Mouse (Mus musculus) thymus, adult 2 months (tissue): ENCODE results near the gene Scd2. TPM values are rescaled to one million over a fixed set of nuclear protein-coding genes. Genes with fewer than 3 reads are reported as not detected.
A peak's percentile ranks its signal among the peaks of the same experiment; 100 is the strongest.
"Not testable (repeated sequence)": the region's sequence is repeated elsewhere in the genome, so short reads cannot be mapped to it uniquely, and the experiment has no call there.

Experiments used
- DNase-seq: peaks from one replicate; pipeline ENCODE4 v3.0.0; 2021
- H3K27ac ChIP-seq: fragments of 200-500 bp; 2 replicates; pipeline ENCODE4 v1.5.1; 2012; ENCODE audit warnings: low read length, control low read depth; ENCODE audit not compliant: control insufficient read depth, insufficient read depth
- H3K27me3 ChIP-seq: fragments of 200-500 bp; 2 replicates; pipeline ENCODE4 v1.6.1; 2012; ENCODE audit warnings: mild to moderate bottlenecking, low read length, moderate library complexity, mixed read lengths; ENCODE audit not compliant: control insufficient read depth, insufficient read depth
- H3K36me3 ChIP-seq: fragments of 200-500 bp; 2 replicates; pipeline ENCODE4 v1.6.1; 2012; ENCODE audit warnings: mild to moderate bottlenecking, low read length, moderate library complexity; ENCODE audit not compliant: control insufficient read depth, insufficient read depth
- H3K4me1 ChIP-seq: fragments of 200-500 bp; replicated peaks from 2 replicates; pipeline ENCODE4 v1.6.1; 2012; ENCODE audit warnings: low read length; ENCODE audit not compliant: control insufficient read depth, insufficient read depth
- H3K4me3 ChIP-seq: fragments of 200-500 bp; 2 replicates; pipeline ENCODE4 v1.5.1; 2012; ENCODE audit warnings: mild to moderate bottlenecking, low read length, control low read depth, moderate library complexity; ENCODE audit not compliant: control insufficient read depth, insufficient read depth
- CTCF ChIP-seq: fragments of 200-500 bp; IDR thresholded peaks from 2 replicates; pipeline ENCODE4 v1.5.1; 2012; ENCODE audit warnings: mild to moderate bottlenecking, control low read depth, low read length, moderate library complexity, borderline replicate concordance; ENCODE audit not compliant: control insufficient read depth, poor library complexity, insufficient read depth; ENCODE audit errors: extremely low read depth
- POLR2A ChIP-seq: fragments of 200-500 bp; IDR thresholded peaks from 2 replicates; pipeline ENCODE4 v1.6.1; 2012; ENCODE audit warnings: mild to moderate bottlenecking, low read length, control low read depth, moderate library complexity; ENCODE audit not compliant: control insufficient read depth, poor library complexity, insufficient read depth; ENCODE audit errors: extremely low read depth
- WGBS: fragments of 180-500 bp; shearing (Covaris S2); methylation state at CpG from one replicate; pipeline ENCODE4 v1.1.7; 2018; 5-methylcytosine and 5-hydroxymethylcytosine counted together
- polyA plus RNA-seq: library from polyadenylated mRNA; depleted of rRNA; stranded (reverse); fragments of >200 nt; gene quantifications from 2 replicates; pipeline ENCODE4 v1.2.3, GENCODE M21; 2012; rRNA removed

The Scd2 gene
- 261 and 320 TPM in 2 replicates for polyA plus RNA-seq

GRCm38 (mm10) chr19:44292941-44293768 lies at the start of gene Scd2:
TSS of gene Scd2 (plus strand) at chr19:44293674.
- WGBS: 6% methylated on average over 21 of the region's 21 CpGs
- Histone ChIP-seq H3K4me1 (peaks cover 33% of the 10 kb centered on the region), H3K27me3 (no peaks in the 10 kb centered on the region), H3K4me3 (peak within 1 kb of the TSS; percentile 74), H3K27ac (peak within 1 kb of the TSS; percentile 87), H3K36me3 (peaks cover 20% of the 10 kb centered on the region)
- TF ChIP-seq POLR2A (no peak), CTCF (no peak)
- peak; percentile 36 for DNase-seq

GRCm38 (mm10) chr19:44245761-44246171 lies 47.7 kb upstream of the Scd2 start:
- Histone ChIP-seq H3K4me1 (peaks cover 32% of the 10 kb centered on the region), H3K27ac (no peak overlapping the region), H3K4me3 (no peak overlapping the region), H3K36me3 (no peaks in the 10 kb centered on the region), H3K27me3 (no peaks in the 10 kb centered on the region)
- no peak for TF ChIP-seq CTCF
- TF ChIP-seq POLR2A: no peak
- peak; percentile 37 for DNase-seq
- 8% methylated on average over 5 of the region's 5 CpGs for WGBS

GRCm38 (mm10) chr19:44246341-44246911 lies 47.0 kb upstream of the Scd2 start:
- DNase-seq: no peak
- WGBS: 89% methylated on average over 11 of the region's 11 CpGs
- H3K27ac ChIP-seq: no peak overlapping the region
- H3K27me3 ChIP-seq: no peaks in the 10 kb centered on the region
- no peak overlapping the region for H3K4me3 ChIP-seq
- H3K4me1 ChIP-seq: peaks cover 32% of the 10 kb centered on the region
- no peak for TF ChIP-seq POLR2A
- TF ChIP-seq CTCF: no peak
- H3K36me3 ChIP-seq: no peaks in the 10 kb centered on the region

DNA sequence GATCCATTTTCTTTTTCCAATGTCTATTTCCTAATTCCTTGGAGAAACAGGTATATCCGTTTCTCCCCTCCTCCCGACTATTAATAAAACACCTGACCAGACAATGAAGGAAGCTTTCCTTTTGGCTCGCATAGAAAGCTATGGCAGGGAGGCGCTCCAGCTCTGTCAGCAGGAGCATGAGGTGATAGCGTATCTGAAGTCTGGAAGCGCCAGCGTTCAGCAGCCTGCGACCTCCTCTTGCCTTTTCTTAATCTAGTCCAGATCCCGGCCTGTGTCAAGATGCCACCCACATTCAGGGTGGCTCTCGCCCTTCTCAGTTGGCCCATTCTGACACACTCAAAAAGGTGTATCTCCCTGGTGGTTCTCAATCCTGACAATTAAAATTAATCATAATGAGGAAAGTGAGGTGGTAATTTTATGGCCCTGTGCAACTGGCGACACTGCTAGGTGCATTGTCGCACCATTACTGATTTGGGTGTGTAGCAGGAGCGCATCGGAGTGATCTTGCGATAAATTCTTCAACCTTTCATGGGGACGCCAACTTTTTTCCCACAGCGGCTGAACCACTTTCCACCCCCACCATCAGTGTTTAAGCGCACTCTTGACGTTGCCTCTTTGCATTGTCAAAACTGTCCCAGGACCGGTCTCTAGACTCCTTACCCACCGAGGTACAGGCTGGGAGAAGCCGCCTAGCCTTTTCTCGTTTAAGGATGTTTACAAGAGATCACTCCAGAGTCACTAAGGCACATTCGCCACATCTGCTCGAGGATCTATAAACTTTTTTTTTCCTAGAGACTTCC lies 46.0 kb upstream of the Scd2 start:
- no peak for TF ChIP-seq CTCF
- TF ChIP-seq POLR2A: no peak; the same call in 1 of the 2 replicates
- no peaks in the 10 kb centered on the region for H3K36me3 ChIP-seq

DNA sequence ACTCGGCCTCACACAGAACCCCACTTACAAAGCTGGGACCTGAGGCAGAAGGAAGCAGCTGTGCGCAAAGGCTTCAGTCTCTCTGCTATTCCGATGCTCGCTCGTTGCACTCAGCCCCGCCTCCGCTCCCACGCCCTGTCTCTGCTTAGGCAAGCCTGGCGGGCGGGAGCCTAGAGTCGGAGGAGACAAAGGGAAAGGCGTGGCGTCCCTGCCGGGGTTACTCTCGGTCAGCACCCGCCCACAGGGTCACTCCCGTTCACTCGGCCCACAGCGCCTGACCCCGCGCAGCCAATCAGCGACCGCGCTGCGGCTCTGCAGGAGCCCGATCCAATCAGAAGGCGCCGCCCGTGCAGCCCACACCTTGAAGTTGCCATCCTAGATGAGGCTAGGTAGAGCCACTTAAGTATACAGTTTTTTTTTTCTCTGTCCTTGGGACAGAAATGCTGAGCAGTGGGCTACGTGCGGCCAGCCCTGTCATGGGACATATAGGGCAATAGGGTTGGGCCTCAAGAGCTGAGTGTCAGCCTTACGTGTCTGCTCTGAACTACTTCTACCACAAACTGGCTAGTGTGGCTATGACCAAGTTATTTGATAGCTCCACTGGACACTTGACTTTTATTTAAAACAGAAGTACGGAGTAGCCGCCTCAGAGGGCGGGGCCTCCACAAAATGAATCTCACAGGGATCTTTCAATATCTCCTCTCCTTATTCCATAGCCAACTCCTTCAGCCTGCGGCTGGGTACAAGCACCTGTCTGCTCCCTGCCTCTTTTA lies 45.2 kb upstream of the Scd2 start:
- peak; percentile 97 for DNase-seq
- WGBS: under 1% methylated on average over 36 of the region's 36 CpGs
- Histone ChIP-seq H3K4me1 (peaks cover 47% of the 10 kb centered on the region), H3K4me3 (peak overlapping the region; percentile 54), H3K27me3 (no peaks in the 10 kb centered on the region), H3K36me3 (no peaks in the 10 kb centered on the region), H3K27ac (peak overlapping the region; percentile 98)
- peak; percentile 52 for TF ChIP-seq CTCF
- TF ChIP-seq POLR2A: peak; percentile 92

More for the DNA sequence above, 46.0 kb upstream of the Scd2 start:
- WGBS: 16% methylated on average over 25 of the region's 25 CpGs
- Histone ChIP-seq H3K27ac (peak overlapping the region; percentile 98), H3K4me3 (peak overlapping the region; percentile 54), H3K4me1 (peaks cover 39% of the 10 kb centered on the region), H3K27me3 (no peaks in the 10 kb centered on the region)
- DNase-seq: peak; percentile 41

- DNase-seq: no peak
Measured at GRCm38 (mm10) chr19:44248854-44249351, 44.6 kb upstream of the Scd2 start.

DNA sequence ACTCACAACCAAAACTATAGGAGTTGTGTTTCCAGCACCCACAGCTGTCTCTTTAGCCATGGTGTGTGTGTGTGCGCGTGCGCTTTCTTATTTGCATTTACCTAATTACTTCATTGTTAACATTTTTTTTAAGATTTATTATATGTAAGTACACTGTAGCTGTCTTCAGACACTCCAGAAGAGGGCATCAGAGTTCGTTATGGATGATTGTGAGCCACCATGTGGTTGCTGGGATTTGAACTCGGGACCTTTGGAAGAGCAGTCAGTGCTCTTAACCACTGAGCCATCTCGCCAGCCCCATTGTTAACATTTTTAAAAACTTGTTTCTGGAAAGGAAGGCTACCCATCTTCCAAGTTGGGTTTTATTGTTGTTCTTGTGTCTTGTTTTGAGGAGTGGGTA lies 42.3 kb upstream of the Scd2 start:
- 92% methylated on average over 6 of the region's 6 CpGs for WGBS
- not testable (repeated sequence) for H3K4me3 ChIP-seq, H3K36me3 ChIP-seq, DNase-seq, H3K27ac ChIP-seq, H3K27me3 ChIP-seq
- peaks cover 56% of the 10 kb centered on the region for H3K4me1 ChIP-seq

More at GRCm38 (mm10) chr19:44248854-44249351, 44.6 kb upstream of the Scd2 start:
- peak overlapping the region; percentile 96 for H3K27ac ChIP-seq
- no peaks in the 10 kb centered on the region for H3K36me3 ChIP-seq
- peaks cover 53% of the 10 kb centered on the region for H3K4me1 ChIP-seq
- TF ChIP-seq CTCF: no peak
- TF ChIP-seq POLR2A: no peak
- H3K4me3 ChIP-seq: no peak overlapping the region
- 54% methylated on average over 11 of the region's 11 CpGs for WGBS
- H3K27me3 ChIP-seq: no peaks in the 10 kb centered on the region
